Mouse (Mus musculus) midbrain, embryonic 13.5 days (tissue): ENCODE results near the gene Spag5. TPM values are rescaled to one million over a fixed set of nuclear protein-coding genes. Genes with fewer than 3 reads are reported as not detected.
A peak's percentile ranks its signal among the peaks of the same experiment; 100 is the strongest.

ENCODE experiments used
- ATAC-seq: fragments of 200-750 bp; cut with Nextera tagmentation; 2 replicates; pipeline ENCODE4 v1.8.0; 2017; ENCODE audit warnings: mild to moderate bottlenecking, moderate TSS enrichment, moderate library complexity
- H3K27ac ChIP-seq: fragments of 300-500 bp; sonication (generic); 2 replicates; pipeline ENCODE4 v1.5.1; 2015; ENCODE audit warnings: inconsistent platforms, mild to moderate bottlenecking, moderate library complexity
- H3K27me3 ChIP-seq: fragments of 300-500 bp; sonication (generic); 2 replicates; pipeline ENCODE4 v1.6.1; 2015; ENCODE audit warnings: mild to moderate bottlenecking, inconsistent platforms
- H3K36me3 ChIP-seq: fragments of 300-500 bp; sonication (generic); 2 replicates; pipeline ENCODE4 v1.6.1; 2015; ENCODE audit warnings: mild to moderate bottlenecking, inconsistent platforms
- H3K4me1 ChIP-seq: fragments of 300-500 bp; sonication (generic); replicated peaks from 2 replicates; pipeline ENCODE4 v1.6.1; 2015; ENCODE audit warnings: inconsistent platforms
- H3K4me2 ChIP-seq: fragments of 300-500 bp; sonication (generic); replicated peaks from 2 replicates; pipeline ENCODE4 v1.6.1; 2015; ENCODE audit warnings: moderate library complexity, mild to moderate bottlenecking, inconsistent platforms
- H3K4me3 ChIP-seq: fragments of 300-500 bp; sonication (generic); replicated peaks from 2 replicates; pipeline ENCODE4 v1.5.1; 2015; ENCODE audit warnings: mild to moderate bottlenecking, inconsistent platforms
- H3K9ac ChIP-seq: fragments of 300-500 bp; sonication (generic); replicated peaks from 2 replicates; pipeline ENCODE4 v1.6.1; 2015; ENCODE audit warnings: mild to moderate bottlenecking, inconsistent platforms
- H3K9me3 ChIP-seq: fragments of 300-500 bp; sonication (generic); 2 replicates; pipeline ENCODE4 v1.6.1; 2016; ENCODE audit warnings: mild to moderate bottlenecking, inconsistent platforms
- WGBS: fragments of 180-500 bp; shearing (Covaris S2); methylation state at CpG from one replicate; pipeline ENCODE4 v1.1.7; 2015; 5-methylcytosine and 5-hydroxymethylcytosine counted together
- polyA plus RNA-seq: library from polyadenylated mRNA; unstranded; fragments of >200 nt; fragmentation: Nextera tagmentation; extraction: Ambion mirVana; gene quantifications from 2 replicates; pipeline ENCODE4 v1.2.1, GENCODE M21; 2015

Gene Spag5
- polyA plus RNA-seq, 1 experiment from 2014 or later = 17.3 TPM

DNA sequence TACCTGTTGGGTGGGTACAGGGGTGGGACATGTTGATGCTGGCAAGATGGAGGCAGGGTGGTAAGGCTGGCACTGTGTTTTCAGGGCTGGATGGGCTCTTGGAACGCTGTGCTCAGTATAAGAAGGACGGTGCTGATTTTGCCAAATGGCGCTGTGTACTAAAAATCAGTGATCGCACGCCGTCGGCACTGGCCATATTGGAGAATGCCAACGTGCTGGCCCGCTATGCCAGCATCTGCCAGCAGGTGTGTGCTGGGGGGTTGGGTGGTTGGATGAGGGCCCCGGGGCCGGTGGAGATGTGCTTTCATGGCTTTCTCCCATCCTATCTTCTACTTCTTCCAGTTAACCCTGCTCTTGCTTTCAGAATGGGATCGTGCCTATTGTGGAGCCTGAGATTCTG, 23.6 kb downstream of the Spag5 start:
- Histone ChIP-seq H3K4me3 (no peak overlapping the region), H3K36me3 (peaks cover 15% of the 10 kb centered on the region), H3K4me1 (peaks cover 19% of the 10 kb centered on the region), H3K9me3 (no peaks in the 10 kb centered on the region), H3K4me2 (no peak overlapping the region; the same call in 1 of the 2 replicates), H3K27me3 (no peaks in the 10 kb centered on the region), H3K27ac (no peak overlapping the region), H3K9ac (no peak overlapping the region)
- ATAC-seq = no peak
- WGBS = 94% methylated on average over 12 of the region's 12 CpGs

DNA sequence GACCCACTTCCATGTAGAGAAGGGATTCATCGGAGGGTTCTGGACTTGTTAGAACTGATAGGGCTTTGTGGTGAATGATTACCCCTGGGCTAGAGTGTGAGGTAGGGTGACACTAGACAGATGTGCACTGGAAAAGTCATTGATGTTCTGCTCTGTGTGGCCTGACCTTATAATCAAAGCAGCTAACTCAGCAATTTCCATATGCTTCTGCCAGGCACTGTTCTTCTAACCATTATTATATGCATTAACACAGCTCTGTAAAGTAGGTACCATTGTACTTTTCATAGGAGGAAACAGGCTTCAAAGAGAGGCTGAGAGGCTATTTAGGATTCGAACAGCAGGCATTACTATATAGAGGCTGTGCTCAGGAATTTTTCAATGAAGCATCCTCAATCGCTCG, 25.9 kb downstream of the Spag5 start:
- Histone ChIP-seq H3K27me3 (no peaks in the 10 kb centered on the region), H3K27ac (no peak overlapping the region), H3K4me3 (no peak overlapping the region), H3K4me2 (no peak overlapping the region), H3K4me1 (peaks cover 19% of the 10 kb centered on the region), H3K9me3 (no peaks in the 10 kb centered on the region), H3K36me3 (no peaks in the 10 kb centered on the region), H3K9ac (no peak overlapping the region)
- no peak for ATAC-seq
- 94% methylated on average over 4 of the region's 4 CpGs for WGBS

DNA sequence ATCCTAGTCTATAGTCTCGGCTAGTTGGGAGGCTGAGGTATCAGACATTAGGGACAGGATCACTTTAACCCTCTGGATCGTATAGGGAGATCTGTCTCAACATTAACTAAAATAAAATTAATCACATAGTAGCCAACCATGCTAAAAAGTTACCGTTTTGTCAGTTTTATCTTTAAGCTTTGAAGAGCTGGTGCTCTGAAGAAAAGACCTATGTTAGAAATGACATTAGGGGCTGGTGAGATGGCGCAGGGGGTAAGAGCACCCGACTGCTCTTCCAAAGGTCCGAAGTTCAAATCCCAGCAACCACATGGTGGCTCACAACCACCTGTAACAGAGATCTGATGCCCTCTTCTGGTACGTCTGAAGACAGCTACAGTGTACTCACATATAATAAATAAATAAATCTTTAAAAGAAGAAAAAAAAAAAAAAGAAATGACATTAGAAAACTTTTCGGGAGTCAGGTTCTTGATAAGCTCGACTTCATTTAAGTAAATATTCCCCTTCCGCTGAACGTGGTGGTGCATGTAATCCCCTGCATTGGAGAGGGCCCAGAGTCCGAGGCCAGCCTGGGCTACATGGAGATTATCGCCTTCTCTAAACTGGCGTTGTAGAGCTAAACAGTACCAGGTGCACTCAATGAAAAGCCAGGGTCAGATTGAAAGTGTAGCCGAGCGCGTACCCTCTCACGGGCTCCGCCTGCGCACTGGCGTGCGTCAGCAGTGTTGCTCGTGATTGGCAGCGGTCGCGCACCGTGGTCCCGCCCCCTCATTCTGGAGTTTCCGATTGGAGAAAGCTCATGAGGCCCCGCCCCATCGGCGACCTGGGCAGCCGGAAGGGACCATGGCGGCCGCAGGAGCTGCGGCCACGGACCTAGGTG, 26.5 kb downstream of the Spag5 start, which contains the start of gene Pigs:
Pigs (plus strand) TSS at position 782 of the 878 bp plus-strand sequence.
- Histone ChIP-seq H3K36me3 (peaks cover 6% of the 10 kb centered on the region), H3K27ac (no peak within 1 kb of the TSS; the same call in 1 of the 2 replicates), H3K9me3 (no peaks in the 10 kb centered on the region), H3K4me3 (peak within 1 kb of the TSS; percentile 90), H3K9ac (peak within 1 kb of the TSS; percentile 88), H3K4me1 (peaks cover 14% of the 10 kb centered on the region), H3K27me3 (no peaks in the 10 kb centered on the region), H3K4me2 (peak within 1 kb of the TSS; percentile 95)
- ATAC-seq = peak; percentile 98
- 13% methylated on average over 37 of the region's 37 CpGs for whole genome bisulfite sequencing

DNA sequence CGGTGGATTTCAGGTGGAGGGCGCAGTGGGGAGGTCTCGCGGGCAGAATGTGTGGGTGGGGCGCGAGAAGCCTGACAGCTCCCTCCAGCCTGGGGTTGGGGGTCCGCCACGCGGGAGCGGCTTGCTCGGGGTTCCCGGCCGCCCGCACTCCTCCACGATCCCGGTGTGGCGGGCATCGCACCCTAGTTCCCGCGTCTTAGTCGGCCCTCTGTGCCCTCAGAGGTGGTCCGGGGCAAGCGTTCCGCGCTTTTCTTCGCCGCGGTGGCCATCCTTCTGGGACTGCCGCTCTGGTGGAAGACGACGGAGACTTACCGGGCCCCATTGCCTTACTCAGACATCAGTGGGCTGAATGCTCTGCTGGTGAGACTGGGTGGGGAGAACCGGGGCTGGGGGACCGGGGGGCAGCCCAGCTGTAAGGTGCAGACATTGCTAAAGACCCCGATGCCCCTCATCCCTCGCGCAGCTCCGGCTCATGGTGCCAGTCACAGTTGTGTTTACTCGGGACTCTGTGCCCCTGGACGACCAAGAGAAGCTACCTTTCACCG, 27.3 kb downstream of the Spag5 start:
- Histone ChIP-seq H3K36me3 (peaks cover 13% of the 10 kb centered on the region), H3K9ac (peak overlapping the region; percentile 88), H3K27me3 (no peaks in the 10 kb centered on the region), H3K27ac (no peak overlapping the region; the same call in 1 of the 2 replicates), H3K4me3 (peak overlapping the region; percentile 90), H3K4me1 (peaks cover 11% of the 10 kb centered on the region), H3K9me3 (no peaks in the 10 kb centered on the region), H3K4me2 (peak overlapping the region; percentile 95)
- WGBS = under 1% methylated on average over 41 of the region's 41 CpGs
- ATAC-seq = peak; percentile 88

DNA sequence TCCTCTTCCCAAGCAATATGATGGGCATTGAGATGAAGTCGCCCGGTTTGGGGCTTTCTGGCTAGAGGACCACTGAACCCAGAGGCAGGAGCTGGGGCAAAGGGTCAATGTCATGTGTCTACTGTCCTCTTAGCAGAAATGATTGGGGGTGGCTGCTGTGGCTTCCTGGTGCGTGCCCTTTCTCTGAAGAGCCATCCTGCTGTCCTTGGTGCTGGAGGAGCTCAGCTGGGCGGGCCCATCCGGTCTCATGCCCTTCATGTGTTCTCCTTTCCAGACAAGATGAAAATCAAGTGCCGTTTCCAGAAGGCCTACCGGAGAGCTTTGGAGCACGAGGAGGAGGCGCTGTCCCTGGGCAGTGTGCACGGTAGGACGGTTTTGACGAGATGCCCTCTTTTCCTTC, 31.3 kb downstream of the Spag5 start:
- H3K9ac ChIP-seq = no peak overlapping the region
- WGBS = 97% methylated on average over 12 of the region's 12 CpGs
- H3K27ac ChIP-seq = no peak overlapping the region
- H3K4me1 ChIP-seq = peaks cover 11% of the 10 kb centered on the region
- H3K36me3 ChIP-seq = peaks cover 50% of the 10 kb centered on the region
- no peak overlapping the region for H3K4me2 ChIP-seq
- ATAC-seq = no peak
- H3K4me3 ChIP-seq = no peak overlapping the region
- no peaks in the 10 kb centered on the region for H3K9me3 ChIP-seq
- H3K27me3 ChIP-seq = no peaks in the 10 kb centered on the region

DNA sequence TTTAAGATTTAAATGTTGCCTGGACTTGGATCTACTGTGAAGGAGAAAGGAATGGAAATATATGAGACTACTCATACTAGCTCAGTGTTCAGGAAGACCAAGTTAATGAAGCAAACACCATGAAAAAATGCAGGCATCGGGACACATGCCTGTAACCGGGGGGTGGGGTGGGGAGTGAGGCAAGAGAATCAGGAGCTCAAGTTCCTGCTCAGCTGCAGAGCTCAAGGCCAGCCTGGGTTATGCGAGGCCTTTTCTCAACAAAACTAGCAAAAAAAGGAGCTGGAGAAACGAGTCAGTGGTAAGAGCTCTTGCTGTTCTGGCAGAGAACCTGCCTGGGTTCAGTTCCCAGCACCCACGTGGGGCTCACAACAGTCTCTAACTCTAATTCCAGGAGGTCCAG, 32.7 kb downstream of the Spag5 start:
- Histone ChIP-seq H3K4me3 (no peak overlapping the region), H3K9ac (no peak overlapping the region), H3K4me2 (no peak overlapping the region), H3K4me1 (peaks cover 8% of the 10 kb centered on the region), H3K27me3 (no peaks in the 10 kb centered on the region), H3K9me3 (no peaks in the 10 kb centered on the region), H3K36me3 (peaks cover 60% of the 10 kb centered on the region), H3K27ac (no peak overlapping the region)
- WGBS = 96% methylated on average over 5 of the region's 5 CpGs
- no peak for ATAC-seq

DNA sequence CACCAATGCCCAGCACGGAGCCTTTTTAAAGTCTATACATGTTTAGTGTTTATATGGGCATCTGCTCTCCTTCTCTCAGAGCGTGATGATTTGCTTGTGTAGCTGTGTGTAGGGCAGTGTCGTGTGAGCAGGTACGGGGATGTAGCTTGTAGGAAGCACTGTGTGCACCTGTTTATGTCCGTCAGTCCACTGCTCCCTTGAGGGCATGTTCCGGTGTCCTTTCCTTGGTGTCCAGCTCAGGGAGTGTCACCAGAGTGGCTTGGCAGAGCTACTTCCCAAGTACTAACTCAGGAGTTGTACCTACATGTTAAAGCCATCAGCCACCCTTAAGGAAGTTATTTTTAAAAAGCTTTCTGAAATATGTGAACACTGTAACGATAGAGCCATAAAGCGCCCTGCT, 35.7 kb downstream of the Spag5 start:
- no peak overlapping the region for H3K4me3 ChIP-seq
- no peak overlapping the region for H3K9ac ChIP-seq
- 95% methylated on average over 8 of the region's 8 CpGs for WGBS
- H3K27me3 ChIP-seq = no peaks in the 10 kb centered on the region
- H3K9me3 ChIP-seq = no peaks in the 10 kb centered on the region
- no peak overlapping the region for H3K27ac ChIP-seq
- no peak for ATAC-seq
- peaks cover 87% of the 10 kb centered on the region for H3K36me3 ChIP-seq
- H3K4me1 ChIP-seq = no peaks in the 10 kb centered on the region
- H3K4me2 ChIP-seq = no peak overlapping the region

DNA sequence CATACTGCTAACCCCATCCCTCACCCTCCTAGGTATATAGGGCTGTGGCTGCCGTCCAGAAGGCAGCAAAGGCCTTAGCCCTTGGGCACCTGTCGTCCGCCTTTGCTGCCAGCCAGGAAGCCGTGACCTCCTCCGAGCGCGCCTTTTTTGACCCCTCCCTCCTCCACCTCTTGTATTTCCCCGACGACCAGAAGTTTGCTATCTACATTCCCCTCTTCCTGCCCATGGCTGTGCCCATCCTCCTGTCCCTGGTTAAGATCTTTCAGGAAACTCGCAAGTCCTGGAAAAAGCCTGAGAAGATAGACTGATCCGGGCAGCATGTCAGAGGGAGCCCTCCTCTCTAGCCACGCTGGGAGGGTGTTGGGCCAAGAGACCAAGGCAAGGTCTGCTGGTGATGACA, 40.4 kb downstream of the Spag5 start:
- Histone ChIP-seq H3K4me3 (no peak overlapping the region), H3K9ac (no peak overlapping the region), H3K4me1 (peaks cover 34% of the 10 kb centered on the region), H3K9me3 (no peaks in the 10 kb centered on the region), H3K4me2 (no peak overlapping the region), H3K27me3 (no peaks in the 10 kb centered on the region), H3K36me3 (peaks cover 46% of the 10 kb centered on the region), H3K27ac (no peak overlapping the region)
- WGBS = 87% methylated on average over 12 of the region's 12 CpGs
- no peak for ATAC-seq

DNA sequence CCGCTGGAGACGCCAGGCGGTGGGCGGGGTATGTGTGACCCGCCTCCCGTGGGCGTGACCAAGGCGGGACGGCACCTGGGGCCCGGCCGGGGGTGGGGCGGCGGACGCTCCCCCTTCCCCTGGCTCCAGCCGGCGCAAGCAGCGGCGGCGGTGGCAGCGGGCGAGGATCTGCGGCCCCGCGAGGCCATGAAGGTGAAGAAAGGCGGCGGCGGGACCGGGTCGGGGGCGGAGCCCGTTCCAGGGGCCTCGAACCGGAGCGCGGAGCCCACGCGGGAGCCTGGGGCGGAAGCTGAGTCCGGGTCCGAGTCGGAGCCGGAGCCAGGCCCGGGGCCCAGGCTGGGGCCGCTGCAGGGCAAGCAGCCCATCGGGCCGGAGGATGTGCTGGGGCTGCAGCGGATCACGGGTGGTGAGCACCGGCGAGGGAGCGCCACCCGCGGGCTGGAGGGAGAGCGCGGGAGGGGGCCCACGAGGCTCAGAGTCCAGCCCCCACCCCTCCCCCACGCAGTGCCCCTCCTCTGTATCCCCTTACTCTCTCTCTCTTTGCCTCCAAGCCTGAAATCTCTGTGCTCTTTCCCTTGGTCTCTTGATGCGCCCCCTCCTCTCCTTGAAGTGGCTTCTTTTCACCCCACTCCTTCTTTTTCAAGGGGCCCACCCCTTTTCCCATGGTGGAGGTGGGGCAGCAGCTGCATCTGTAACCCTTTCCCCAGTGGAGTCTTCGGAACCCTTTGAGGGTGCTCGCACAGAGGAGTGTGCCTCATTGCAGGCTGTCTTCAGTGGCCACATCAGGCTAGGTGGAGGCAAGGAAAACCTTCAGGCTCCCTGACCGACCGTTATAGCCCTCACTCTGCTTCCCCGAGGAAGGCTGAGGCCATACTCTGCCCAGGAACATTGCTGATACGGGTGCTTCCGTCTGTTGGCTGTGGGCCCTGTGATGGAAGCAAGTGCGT, 42.3 kb downstream of the Spag5 start, which contains the start of gene Unc119:
Unc119 (plus strand) TSS at position 102 of the 947 bp plus-strand sequence.
- Histone ChIP-seq H3K27me3 (no peaks in the 10 kb centered on the region), H3K4me2 (peak within 1 kb of the TSS; percentile 81), H3K4me1 (peaks cover 39% of the 10 kb centered on the region), H3K9me3 (no peaks in the 10 kb centered on the region), H3K27ac (peak within 1 kb of the TSS; percentile 87), H3K9ac (peak within 1 kb of the TSS; percentile 90), H3K36me3 (peaks cover 40% of the 10 kb centered on the region), H3K4me3 (peak within 1 kb of the TSS; percentile 76)
- WGBS = 1% methylated on average over 54 of the region's 66 CpGs
- peak; percentile 70 for ATAC-seq

DNA sequence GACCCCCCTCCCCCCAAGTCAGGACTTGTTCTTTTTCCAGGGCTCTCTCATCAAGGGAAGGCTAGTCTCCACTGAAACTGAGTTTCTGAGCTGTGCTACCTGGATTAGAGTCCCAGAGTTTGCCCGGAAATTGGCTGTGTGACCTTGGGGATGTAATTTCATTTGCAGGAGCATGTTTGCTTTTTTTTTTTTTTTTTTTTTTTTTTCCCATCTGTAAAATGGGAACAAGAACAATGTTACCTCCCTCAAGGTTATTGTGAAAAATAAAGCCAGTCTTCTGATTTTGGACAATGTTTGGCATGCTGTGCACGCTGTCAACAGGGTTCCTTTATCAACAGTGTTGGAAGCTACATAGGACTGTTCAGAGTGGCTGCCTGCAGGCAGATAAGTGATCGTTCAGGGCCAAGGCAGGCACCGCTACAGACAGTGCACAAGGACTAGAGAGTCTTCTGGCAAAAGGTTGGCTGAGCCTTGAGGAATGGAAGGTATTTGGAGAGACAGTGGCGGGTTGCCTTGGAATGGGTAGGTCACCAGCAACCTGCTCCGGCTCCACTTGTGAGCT, 43.1 kb downstream of the Spag5 start:
- Histone ChIP-seq H3K27me3 (no peaks in the 10 kb centered on the region), H3K4me1 (peaks cover 39% of the 10 kb centered on the region), H3K9ac (peak overlapping the region; percentile 90), H3K9me3 (no peaks in the 10 kb centered on the region), H3K4me2 (peak overlapping the region; percentile 81), H3K4me3 (peak overlapping the region; percentile 76), H3K27ac (peak overlapping the region; percentile 87), H3K36me3 (peaks cover 39% of the 10 kb centered on the region)
- no peak for ATAC-seq
- WGBS = 83% methylated on average over 6 of the region's 6 CpGs

DNA sequence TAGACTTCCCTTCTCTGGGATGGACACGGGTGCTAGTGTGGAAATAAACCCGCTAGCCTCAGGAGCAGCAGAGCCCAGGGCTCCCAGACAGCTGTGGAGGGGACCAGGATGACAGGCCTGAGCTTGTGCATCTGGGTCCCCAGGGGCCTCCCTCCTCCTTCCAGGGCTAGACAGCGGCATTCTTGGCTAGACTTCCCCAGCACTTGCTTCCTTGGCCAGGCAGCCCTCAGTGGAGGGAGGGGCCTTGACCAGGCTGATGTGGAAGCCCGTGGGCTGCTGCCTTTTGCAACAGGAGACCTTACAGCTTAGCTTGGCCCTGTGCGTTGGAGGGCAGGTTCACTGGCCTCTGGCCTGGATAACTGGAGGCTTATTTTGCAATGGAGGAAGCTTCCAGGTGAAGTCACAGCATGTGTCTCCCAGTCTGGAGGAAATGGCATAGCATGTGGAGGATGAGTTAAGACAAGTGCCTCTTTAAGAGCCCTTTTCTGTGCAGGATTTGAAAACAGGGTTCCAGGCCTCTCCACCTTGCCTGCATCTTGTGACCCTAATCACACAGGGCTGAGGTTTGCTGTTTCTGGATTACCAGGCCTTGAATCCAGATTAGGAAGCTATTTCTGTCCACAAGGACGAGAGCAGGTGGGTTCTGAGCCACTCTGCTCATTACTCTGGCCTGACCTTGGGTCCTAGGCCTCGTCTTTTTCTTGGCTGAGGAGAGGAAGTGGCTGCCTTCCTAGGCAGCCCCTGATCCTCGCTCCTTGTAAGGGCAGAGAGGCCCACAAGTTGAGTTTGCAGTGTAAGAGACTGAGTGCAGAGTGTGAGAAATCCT, 43.8 kb downstream of the Spag5 start:
- Histone ChIP-seq H3K4me2 (peak overlapping the region; percentile 81), H3K27me3 (no peaks in the 10 kb centered on the region), H3K4me3 (peak overlapping the region; percentile 76; the same call in 1 of the 2 replicates), H3K27ac (no peak overlapping the region), H3K9me3 (no peaks in the 10 kb centered on the region), H3K36me3 (peaks cover 34% of the 10 kb centered on the region), H3K4me1 (peaks cover 39% of the 10 kb centered on the region), H3K9ac (peak overlapping the region; percentile 55)
- ATAC-seq = no peak
- 57% methylated on average over 8 of the region's 8 CpGs for WGBS
